Mouse (Mus musculus): ENCODE data around the gene Olfr883.

DNA sequence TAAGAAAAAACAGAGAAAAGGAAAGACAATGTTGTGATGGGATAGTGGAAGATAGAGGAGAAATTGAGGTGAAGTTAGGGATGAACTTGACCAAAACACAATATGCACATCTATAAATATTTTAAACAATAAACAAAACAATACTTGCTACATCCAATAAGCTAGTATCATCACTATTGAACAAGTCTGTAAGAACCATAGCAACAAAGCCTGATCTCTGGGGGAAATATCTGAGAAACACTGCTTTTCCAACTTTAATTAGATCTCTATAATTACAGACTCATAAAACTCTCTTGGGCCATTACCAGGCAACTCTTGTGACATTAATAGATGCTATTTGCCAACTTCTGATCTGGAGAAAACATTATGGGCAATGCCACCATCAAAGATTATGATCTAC, 34.1 kb upstream of the Olfr883 start, which contains the start of gene Olfr881:
- no peak for TF ChIP-seq GATA1 (IDR thresholded peaks at IDR 0.05; ENCODE audit: low read length)
- no peak for TF ChIP-seq TAL1 (IDR thresholded peaks at IDR 0.05; ENCODE audit: low read length)

All from erythroblast, embryonic 14.5 days (primary cell).